Mouse (Mus musculus) liver, postnatal 0 days (tissue): ENCODE measurements around the gene 9130230L23Rik. TPM values are rescaled to one million over a fixed set of nuclear protein-coding genes. Genes with fewer than 3 reads are reported as not detected.

Source experiments
- ATAC-seq: fragments of 200-750 bp; cut with Nextera tagmentation; 2 replicates; pipeline ENCODE4 v1.8.0; 2017; ENCODE audit warnings: mild to moderate bottlenecking, moderate library complexity
- DNase-seq: peaks from one replicate; pipeline ENCODE4 v3.0.0-alpha.2; 2016
- H3K27ac ChIP-seq: fragments of 300-500 bp; sonication (generic); 2 replicates; pipeline ENCODE4 v1.5.1; 2014; ENCODE audit warnings: antibody characterized with exemption, moderate library complexity, mild to moderate bottlenecking, low read depth
- H3K27me3 ChIP-seq: fragments of 300-500 bp; sonication (generic); 2 replicates; pipeline ENCODE4 v1.6.1; 2014; ENCODE audit warnings: low read length, control low read depth, mixed read lengths; ENCODE audit not compliant: insufficient read depth
- H3K36me3 ChIP-seq: fragments of 300-500 bp; sonication (generic); replicated peaks from 2 replicates; pipeline ENCODE4 v1.6.1; 2014; ENCODE audit warnings: mild to moderate bottlenecking, control low read depth, low read length, moderate library complexity, mixed read lengths; ENCODE audit not compliant: insufficient read depth
- H3K4me1 ChIP-seq: fragments of 300-500 bp; sonication (generic); 2 replicates; pipeline ENCODE4 v1.6.1; 2014; ENCODE audit warnings: antibody characterized with exemption, mild to moderate bottlenecking, control low read depth; ENCODE audit not compliant: insufficient read depth
- H3K4me2 ChIP-seq: fragments of 300-500 bp; sonication (generic); 2 replicates; pipeline ENCODE4 v1.6.1; 2014; ENCODE audit warnings: low read depth, mild to moderate bottlenecking, low read length, moderate library complexity, mixed read lengths
- H3K4me3 ChIP-seq: fragments of 300-500 bp; sonication (generic); 2 replicates; pipeline ENCODE4 v1.5.1; 2014; ENCODE audit warnings: low read depth, low read length
- H3K9ac ChIP-seq: fragments of 300-500 bp; sonication (generic); replicated peaks from 2 replicates; pipeline ENCODE4 v1.6.1; 2014; ENCODE audit warnings: mild to moderate bottlenecking, moderate library complexity
- H3K9me3 ChIP-seq: fragments of 300-500 bp; sonication (generic); 2 replicates; pipeline ENCODE4 v1.6.1; 2016; ENCODE audit warnings: mild to moderate bottlenecking, control low read depth, low read length, mixed read lengths
- CTCF ChIP-seq: sonication (generic); IDR thresholded peaks from 2 replicates; pipeline ENCODE4 v1.5.1; 2016; ENCODE audit warnings: antibody characterized with exemption, low read depth
- EP300 ChIP-seq: IDR thresholded peaks from 2 replicates; pipeline ENCODE4 v1.6.1; 2016; ENCODE audit warnings: antibody characterized with exemption, low read depth, mild to moderate bottlenecking
- WGBS: fragments of 180-500 bp; shearing (Covaris S2); extraction: QIAGEN DNeasy Blood & Tissue Kit; methylation state at CpG from one replicate; pipeline ENCODE4 v1.1.7; 2014; ENCODE audit not compliant: insufficient replicate concordance; 5-methylcytosine and 5-hydroxymethylcytosine counted together
- microRNA-seq: library from miRNA; unstranded; fragments of <30 nt; microRNA quantifications from one replicate; pipeline ENCODE4, GENCODE M21; 2016
- polyA plus RNA-seq: library from polyadenylated mRNA; unstranded; fragments of >200 nt; fragmentation: Nextera tagmentation; extraction: Ambion mirVana; gene quantifications from 2 replicates; pipeline ENCODE4 v1.2.1, GENCODE M21; 2015

9130230L23Rik gene
- polyA plus RNA-seq, 1 experiment from 2014 or later = not detected

DNA sequence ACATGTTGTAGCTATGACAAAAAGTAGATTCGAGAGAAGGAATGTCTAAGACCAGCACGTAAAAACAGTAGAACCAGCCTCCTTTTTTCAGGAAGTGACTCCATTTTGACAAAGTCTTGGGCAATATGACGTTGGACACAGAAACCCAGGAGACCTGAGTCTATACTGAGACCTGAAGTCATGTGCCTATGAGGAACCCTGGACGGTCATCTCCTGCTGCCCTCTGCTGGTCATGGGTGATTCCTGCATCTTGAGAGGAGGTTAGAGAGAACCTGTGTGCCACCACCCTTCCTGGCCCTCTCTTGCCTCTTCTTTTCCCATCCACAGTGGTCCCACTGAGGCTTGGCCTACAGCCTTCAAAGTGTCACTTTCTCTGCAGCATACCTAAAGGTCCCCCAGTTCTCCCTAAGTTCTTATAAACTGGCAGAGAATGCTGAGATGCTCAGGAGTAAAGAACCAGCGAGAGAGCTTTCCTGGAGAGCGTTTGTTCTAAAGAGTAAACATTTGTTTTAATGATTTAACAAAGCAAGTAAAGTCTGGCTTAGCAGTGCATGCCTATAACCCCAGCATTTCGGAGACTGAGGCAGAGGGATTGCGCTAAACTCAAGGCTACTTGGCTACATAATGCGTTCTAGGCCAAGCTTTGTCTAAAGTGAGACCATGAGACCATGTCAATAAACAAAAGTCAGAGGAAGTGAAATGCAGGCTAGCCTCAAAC, 65.9 kb downstream of the 9130230L23Rik start:
- H3K4me2 ChIP-seq = no peak overlapping the region
- DNase-seq = peak; percentile 87
- H3K36me3 ChIP-seq = no peaks in the 10 kb centered on the region
- no peaks in the 10 kb centered on the region for H3K9me3 ChIP-seq
- H3K27me3 ChIP-seq = no peaks in the 10 kb centered on the region
- no peak overlapping the region for H3K27ac ChIP-seq
- TF ChIP-seq CTCF = peak; percentile 96
- TF ChIP-seq EP300 = no peak
- ATAC-seq = peak; percentile 91
- H3K4me1 ChIP-seq = no peaks in the 10 kb centered on the region
- H3K4me3 ChIP-seq = no peak overlapping the region
- 42% methylated on average over 9 of the region's 9 CpGs for WGBS
- H3K9ac ChIP-seq = no peak overlapping the region

DNA sequence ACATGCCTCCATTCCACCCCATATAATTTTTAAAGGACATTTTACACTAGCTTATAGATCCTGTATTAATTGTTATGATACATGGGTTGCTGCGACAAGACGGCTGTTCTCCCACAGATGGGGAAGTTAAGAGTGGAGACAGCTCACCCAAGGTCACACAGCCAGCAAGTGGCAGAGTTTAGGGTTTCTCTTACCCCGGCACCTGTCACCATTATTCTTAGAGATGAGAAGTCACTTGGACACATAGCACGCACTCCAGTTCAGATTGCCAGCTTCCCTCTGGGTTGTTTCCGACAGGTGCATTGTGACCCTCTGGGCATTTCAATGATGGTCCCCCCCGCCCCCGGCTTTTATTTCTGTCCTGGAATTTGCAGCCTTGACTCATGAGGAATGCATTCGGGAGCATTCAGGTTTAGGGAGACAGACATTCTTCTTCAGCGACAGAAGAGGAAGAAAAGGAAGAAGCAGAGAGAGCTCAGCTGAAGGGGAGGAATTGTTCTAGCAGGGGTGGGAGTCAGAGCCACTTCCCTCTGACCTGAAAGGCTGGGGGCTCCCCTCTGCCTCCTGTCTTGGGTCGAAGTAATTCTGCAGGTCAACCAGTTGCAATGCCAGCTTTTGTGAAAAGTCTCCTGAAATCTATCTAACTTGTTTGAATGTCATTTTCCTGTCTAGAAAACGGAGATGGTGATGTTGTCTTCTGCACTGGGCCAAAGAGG, 66.9 kb downstream of the 9130230L23Rik start:
- no peaks in the 10 kb centered on the region for H3K36me3 ChIP-seq
- no peaks in the 10 kb centered on the region for H3K4me1 ChIP-seq
- no peak for TF ChIP-seq CTCF
- TF ChIP-seq EP300 = no peak
- H3K27ac ChIP-seq = no peak overlapping the region
- no peaks in the 10 kb centered on the region for H3K9me3 ChIP-seq
- no peak overlapping the region for H3K9ac ChIP-seq
- 43% methylated on average over 11 of the region's 11 CpGs for WGBS
- no peak overlapping the region for H3K4me3 ChIP-seq
- ATAC-seq = no peak
- DNase-seq = no peak
- no peaks in the 10 kb centered on the region for H3K27me3 ChIP-seq
- H3K4me2 ChIP-seq = no peak overlapping the region; the same call in 1 of the 2 replicates

DNA sequence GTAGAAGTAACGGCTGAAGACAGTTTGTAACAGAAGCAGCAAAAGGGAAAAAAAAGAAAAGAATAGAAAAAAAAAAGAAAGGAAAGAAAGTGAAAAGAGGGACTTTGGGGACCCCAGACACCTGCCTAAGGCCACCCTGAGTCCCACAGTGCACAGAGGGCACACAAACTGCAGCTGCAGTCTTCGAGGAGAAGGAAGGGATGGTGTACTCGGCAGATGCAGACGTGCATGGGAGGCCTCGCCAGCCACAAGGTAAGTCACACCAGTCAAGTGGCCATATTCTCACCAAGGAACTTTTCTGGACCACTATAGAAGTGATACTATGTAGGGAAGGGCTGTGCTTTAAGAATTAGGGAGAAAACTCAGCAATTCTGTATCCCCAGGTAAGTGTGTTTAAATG, 69.3 kb downstream of the 9130230L23Rik start, which contains the start of gene Chrna9:
Gene Chrna9 (plus strand): TSS at position 139 of the 400 bp plus-strand sequence.
- no peaks in the 10 kb centered on the region for H3K4me1 ChIP-seq
- no peaks in the 10 kb centered on the region for H3K36me3 ChIP-seq

GRCm38 (mm10) chr5:65933764-65934163, 70.3 kb downstream of the 9130230L23Rik start:
- no peaks in the 10 kb centered on the region for H3K9me3 ChIP-seq

More for the DNA sequence above, 69.3 kb downstream of the 9130230L23Rik start, which contains the start of gene Chrna9:
- Histone ChIP-seq H3K4me3 (no peak within 1 kb of the TSS), H3K27me3 (no peaks in the 10 kb centered on the region), H3K9me3 (no peaks in the 10 kb centered on the region), H3K9ac (no peak within 1 kb of the TSS), H3K4me2 (no peak within 1 kb of the TSS), H3K27ac (no peak within 1 kb of the TSS)
- WGBS = 77% methylated on average over 5 of the region's 5 CpGs
- DNase-seq (no peak), ATAC-seq (no peak)
- no peak for TF ChIP-seq CTCF
- TF ChIP-seq EP300 = no peak

GRCm38 (mm10) chr5:65933258-65933657, 70.8 kb downstream of the 9130230L23Rik start:
- no peak overlapping the region for H3K4me2 ChIP-seq
- no peak overlapping the region for H3K27ac ChIP-seq
- H3K4me3 ChIP-seq = no peak overlapping the region
- TF ChIP-seq CTCF (no peak), EP300 (no peak)
- no peaks in the 10 kb centered on the region for H3K36me3 ChIP-seq
- no peak for DNase-seq
- no peak for ATAC-seq
- no peaks in the 10 kb centered on the region for H3K4me1 ChIP-seq
- 82% methylated on average over 4 of the region's 4 CpGs for WGBS
- no peaks in the 10 kb centered on the region for H3K9me3 ChIP-seq
- H3K27me3 ChIP-seq = no peaks in the 10 kb centered on the region
- H3K9ac ChIP-seq = no peak overlapping the region

More at GRCm38 (mm10) chr5:65933764-65934163, 70.3 kb downstream of the 9130230L23Rik start:
- H3K27me3 ChIP-seq = no peaks in the 10 kb centered on the region
- H3K9ac ChIP-seq = no peak overlapping the region
- H3K4me3 ChIP-seq = no peak overlapping the region
- WGBS = 59% methylated on average over 2 of the region's 2 CpGs
- DNase-seq = no peak
- TF ChIP-seq CTCF (no peak), EP300 (no peak)
- H3K4me1 ChIP-seq = no peaks in the 10 kb centered on the region
- no peak overlapping the region for H3K27ac ChIP-seq
- H3K4me2 ChIP-seq = no peak overlapping the region
- no peaks in the 10 kb centered on the region for H3K36me3 ChIP-seq
- no peak for ATAC-seq

GRCm38 (mm10) chr5:65930171-65930570, 73.9 kb downstream of the 9130230L23Rik start:
- WGBS = 58% methylated on average over 4 of the region's 4 CpGs
- Histone ChIP-seq H3K9ac (no peak overlapping the region), H3K4me3 (no peak overlapping the region), H3K27ac (0 out of 2 replicates have a peak overlapping the region, but pooled peaks have one; percentile 39), H3K36me3 (no peaks in the 10 kb centered on the region), H3K4me2 (no peak overlapping the region), H3K4me1 (0 out of 2 replicates have a peak, but pooled peaks cover 4% of the 10 kb centered on the region), H3K9me3 (no peaks in the 10 kb centered on the region), H3K27me3 (no peaks in the 10 kb centered on the region)
- no peak for ATAC-seq
- TF ChIP-seq EP300 (no peak), CTCF (no peak)
- DNase-seq = no peak

Small RNA genes lying within 50 kb of the gene (microRNA-seq; reads per million reads assigned to microRNA genes)
- not detected for gene Gm25952

Other genes starting within 250 kb of the 9130230L23Rik start
- gene N4bp2, start 240.8 kb downstream of the 9130230L23Rik start, polyA plus RNA-seq = 4.6 and 5.1 TPM in 2 replicates
- 4.3 and 5.1 TPM in 2 replicates for gene Rhoh, start 143.1 kb downstream of the 9130230L23Rik start, polyA plus RNA-seq
- 0.07 TPM in 1 of 2 replicates, not detected in the other for gene Chrna9, start 69.4 kb downstream of the 9130230L23Rik start, polyA plus RNA-seq
- 20.5 and 22.8 TPM in 2 replicates for gene Rbm47, start 168.8 kb upstream of the 9130230L23Rik start, polyA plus RNA-seq